Mouse (Mus musculus) ES-E14 (cell line): ENCODE measurements around the gene Zfp64.

Experiments
- CHD2 ChIP-seq: IDR thresholded peaks from 2 replicates; pipeline ENCODE4 v1.6.1; 2014; ENCODE audit warnings: mild to moderate bottlenecking, low read depth, low read length, inconsistent platforms
- HCFC1 ChIP-seq: IDR thresholded peaks from 2 replicates; pipeline ENCODE4 v1.6.1; 2012; ENCODE audit warnings: low read length, inconsistent platforms, borderline replicate concordance; ENCODE audit not compliant: insufficient read depth
- MAFK ChIP-seq: IDR thresholded peaks from 2 replicates; pipeline ENCODE4 v1.6.1; 2014; ENCODE audit warnings: mild to moderate bottlenecking, low read depth, low read length, inconsistent platforms; ENCODE audit not compliant: insufficient read depth
- ZC3H11A ChIP-seq: IDR thresholded peaks from 2 replicates; pipeline ENCODE4 v1.6.1; 2012; ENCODE audit warnings: low read depth, mild to moderate bottlenecking, inconsistent platforms, low read length, borderline replicate concordance
- ZNF384 ChIP-seq: IDR thresholded peaks from 2 replicates; pipeline ENCODE4 v1.6.1; 2012; ENCODE audit warnings: low read depth, low read length, inconsistent platforms

DNA sequence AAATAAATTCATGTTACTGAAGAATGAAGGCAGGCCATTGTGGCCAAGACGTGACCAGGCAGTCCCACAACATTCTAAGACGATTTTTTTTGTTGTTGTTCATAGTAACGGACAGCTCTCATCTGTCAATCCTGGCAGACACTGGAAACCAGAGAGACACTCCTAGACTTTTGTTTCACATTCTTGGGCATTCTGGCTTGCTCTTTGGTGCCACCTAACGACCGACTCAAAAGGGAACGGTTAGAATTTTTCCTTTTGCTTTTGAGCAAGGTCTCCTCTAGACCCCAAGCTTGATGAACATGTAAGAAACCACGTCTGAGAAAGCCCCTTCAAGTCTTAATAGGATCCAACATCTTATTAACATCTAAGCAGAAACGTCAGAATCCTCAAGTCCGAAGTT, 31.7 kb downstream of the Zfp64 start:
- TF ChIP-seq HCFC1 (no peak), MAFK (no peak), ZNF384 (no peak), CHD2 (no peak), ZC3H11A (no peak)
